Mouse (Mus musculus) cerebellum, adult 2 months (tissue): ENCODE measurements around the gene Pik3r6.

Source experiments
- CTCF ChIP-seq: fragments of 200-500 bp; IDR thresholded peaks from 2 replicates; pipeline ENCODE4 v1.5.1; 2011; ENCODE audit warnings: low read depth, mild to moderate bottlenecking, control low read depth, low read length, moderate library complexity, borderline replicate concordance; ENCODE audit not compliant: insufficient read depth
- POLR2A ChIP-seq: fragments of 200-500 bp; IDR thresholded peaks from 2 replicates; pipeline ENCODE4 v1.6.1; 2011; ENCODE audit warnings: low read length, control low read depth, borderline replicate concordance; ENCODE audit not compliant: insufficient read depth

DNA sequence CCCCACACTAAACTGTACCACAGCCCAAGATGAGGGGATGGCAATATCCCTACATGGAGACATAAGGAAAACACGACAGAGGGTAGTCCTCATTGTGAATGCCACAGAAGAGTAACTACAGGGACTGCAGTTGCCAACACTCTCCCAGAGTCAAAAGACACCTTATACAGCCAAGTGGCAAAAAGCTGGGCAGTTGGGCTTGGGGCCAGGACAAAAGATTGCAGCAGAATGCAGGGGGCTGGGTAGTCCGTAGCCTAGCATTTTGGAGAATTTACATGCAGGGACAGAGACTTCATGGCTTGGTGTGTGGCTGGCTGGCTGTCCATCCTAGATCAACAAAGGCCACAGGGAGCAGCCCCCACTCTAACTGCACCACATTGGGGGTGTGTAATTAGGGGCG is 18.4 kb upstream of the Pik3r6 start:
- TF ChIP-seq CTCF (no peak), POLR2A (no peak)
